Mouse (Mus musculus) forebrain, embryonic 16.5 days (tissue): ENCODE results near the gene Bmpr2. TPM values are rescaled to one million over a fixed set of nuclear protein-coding genes. Genes with fewer than 3 reads are reported as not detected.

Experiments used
- ATAC-seq: fragments of 200-750 bp; cut with Nextera tagmentation; 2 replicates; pipeline ENCODE4 v1.8.0; 2017; ENCODE audit warnings: mild to moderate bottlenecking, moderate library complexity
- H3K27ac ChIP-seq: fragments of 300-500 bp; sonication (generic); 2 replicates; pipeline ENCODE4 v1.5.1; 2014; ENCODE audit warnings: low read length, control low read depth
- H3K27me3 ChIP-seq: fragments of 300-500 bp; sonication (generic); replicated peaks from 2 replicates; pipeline ENCODE4 v1.6.1; 2014; ENCODE audit warnings: low read length; ENCODE audit not compliant: control insufficient read depth, insufficient read depth
- H3K36me3 ChIP-seq: fragments of 300-500 bp; sonication (generic); 2 replicates; pipeline ENCODE4 v1.6.1; 2014; ENCODE audit not compliant: control insufficient read depth, insufficient read depth
- H3K4me1 ChIP-seq: fragments of 300-500 bp; sonication (generic); replicated peaks from 2 replicates; pipeline ENCODE4 v1.6.1; 2014; ENCODE audit warnings: low read length; ENCODE audit not compliant: control insufficient read depth, insufficient read depth
- H3K4me2 ChIP-seq: fragments of 300-500 bp; sonication (generic); 2 replicates; pipeline ENCODE4 v1.6.1; 2014; ENCODE audit warnings: mild to moderate bottlenecking, low read length, control low read depth
- H3K4me3 ChIP-seq: fragments of 300-500 bp; sonication (generic); replicated peaks from 2 replicates; pipeline ENCODE4 v1.5.1; 2014; ENCODE audit warnings: mild to moderate bottlenecking, low read length, control low read depth
- H3K9ac ChIP-seq: fragments of 300-500 bp; sonication (generic); replicated peaks from 2 replicates; pipeline ENCODE4 v1.6.1; 2014; ENCODE audit warnings: low read depth, low read length, control low read depth
- H3K9me3 ChIP-seq: fragments of 300-500 bp; sonication (generic); 2 replicates; pipeline ENCODE4 v1.6.1; 2016; ENCODE audit warnings: low read length; ENCODE audit not compliant: control insufficient read depth
- WGBS: fragments of 180-500 bp; shearing (Covaris S2); extraction: QIAGEN DNeasy Blood & Tissue Kit; methylation state at CpG from one replicate; pipeline ENCODE4 v1.1.7; 2014; 5-methylcytosine and 5-hydroxymethylcytosine counted together
- polyA plus RNA-seq: library from polyadenylated mRNA; unstranded; fragments of >200 nt; fragmentation: Nextera tagmentation; extraction: Ambion mirVana; gene quantifications from 2 replicates; pipeline ENCODE4 v1.2.1, GENCODE M21; 2015

Gene Bmpr2
- polyA plus RNA-seq, 1 experiment from 2014 or later, result 13.5 TPM

GRCm38 (mm10) chr1:59926021-59926672 lies 162.9 kb downstream of the Bmpr2 start:
- 97% methylated on average over 3 of the region's 3 CpGs for WGBS
- Histone ChIP-seq H3K36me3 (no peaks in the 10 kb centered on the region), H3K27ac (no peak overlapping the region), H3K27me3 (no peaks in the 10 kb centered on the region), H3K9me3 (no peaks in the 10 kb centered on the region), H3K9ac (no peak overlapping the region), H3K4me1 (peaks cover 7% of the 10 kb centered on the region), H3K4me3 (no peak overlapping the region), H3K4me2 (no peak overlapping the region)
- ATAC-seq, result 0 out of 2 replicates have a peak, but pooled peaks have one; percentile 8

DNA sequence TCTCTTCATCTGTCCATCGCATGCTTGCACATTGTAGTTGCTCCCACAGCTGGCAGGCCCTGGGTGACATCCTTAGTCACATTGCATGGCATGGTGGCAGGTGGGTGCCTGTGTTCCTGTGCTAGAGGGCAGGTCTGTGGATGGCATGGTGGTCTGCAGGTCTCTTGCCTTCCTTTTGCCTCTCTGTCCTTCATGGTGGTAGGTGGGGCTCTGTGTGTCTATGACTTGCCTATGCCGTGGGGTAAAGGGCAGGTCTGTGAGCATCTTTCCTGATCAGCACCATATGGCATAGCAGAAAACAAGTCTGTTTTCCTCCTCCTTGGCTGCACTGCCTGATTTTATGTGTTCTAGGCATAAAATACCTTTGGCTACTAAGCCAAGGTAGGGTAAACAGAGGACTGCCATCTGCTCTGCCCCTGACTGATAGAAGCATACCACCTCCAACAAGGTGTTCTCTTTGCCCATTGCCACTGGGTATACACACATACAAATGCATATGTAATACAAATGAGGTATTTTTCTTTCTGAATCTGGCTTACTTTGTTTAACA lies 164.0 kb downstream of the Bmpr2 start:
- peaks cover 7% of the 10 kb centered on the region for H3K4me1 ChIP-seq
- 81% methylated on average over 2 of the region's 2 CpGs for WGBS
- no peak for ATAC-seq
- H3K4me3 ChIP-seq, result no peak overlapping the region
- no peaks in the 10 kb centered on the region for H3K9me3 ChIP-seq
- H3K27ac ChIP-seq, result no peak overlapping the region
- no peaks in the 10 kb centered on the region for H3K36me3 ChIP-seq
- H3K27me3 ChIP-seq, result no peaks in the 10 kb centered on the region
- H3K9ac ChIP-seq, result no peak overlapping the region
- H3K4me2 ChIP-seq, result no peak overlapping the region

Other genes starting within 250 kb of the Bmpr2 start
- 6.2 and 6.3 TPM in 2 replicates for gene Gm973, start 247.1 kb upstream of the Bmpr2 start, polyA plus RNA-seq
- 406 and 423 TPM in 2 replicates for gene Sumo1, start 92.6 kb upstream of the Bmpr2 start, polyA plus RNA-seq
- gene Nop58, start 78.4 kb upstream of the Bmpr2 start, polyA plus RNA-seq, result 172 and 181 TPM in 2 replicates
- 29.6 and 33.5 TPM in 2 replicates for gene Fam117b, start 149.6 kb downstream of the Bmpr2 start, polyA plus RNA-seq